Mouse (Mus musculus): ENCODE measurements around the gene Usp46. TPM values are rescaled to one million over a fixed set of nuclear protein-coding genes. Genes with fewer than 3 reads are reported as not detected.

Gene Usp46
- total and polyA plus RNA-seq, 3 experiments: 14.5 to 23.6 TPM; not detected in 1

GRCm38 (mm10) chr5:74068714-74069321 is 587 bp upstream of the Usp46 start:
- peaks cover 8 to 26% of the 10 kb centered on the region in 2 experiments for H3K4me1 ChIP-seq (ENCODE audit: control insufficient read depth in 1 of 2, insufficient read depth in 2 of 2, low read length in 2 of 2)
- DNase-seq (ENCODE audit: low read depth, low spot score): peak; percentile 85
- no peak for TF ChIP-seq BHLHE40 (IDR thresholded peaks at IDR 0.05; ENCODE audit: borderline replicate concordance, low read depth, low read length)
- TF ChIP-seq SIN3A (IDR thresholded peaks at IDR 0.05; ENCODE audit: low read length): peak; percentile 36; the same call in 1 of the 2 replicates
- TF ChIP-seq NELFE (IDR thresholded peaks at IDR 0.05; ENCODE audit: low read depth, low read length): no peak; the same call in 1 of the 2 replicates
- TF ChIP-seq ZNF384 (IDR thresholded peaks at IDR 0.05; ENCODE audit: low read depth, low read length): no peak
- no peak for TF ChIP-seq CHD1 (IDR thresholded peaks at IDR 0.05; ENCODE audit: low read depth, low read length)
- TF ChIP-seq POLR2A (IDR thresholded peaks at IDR 0.05; ENCODE audit: control insufficient read depth in 1 of 2, insufficient read depth in 1 of 2, low read depth in 1 of 2, low read length in 2 of 2, poor library complexity in 1 of 2): peak in 1 of 2 experiments; percentile 46; a peak in 1 of 4 replicates
- 0 out of 2 replicates have a peak, but pooled peaks have one; percentile 22 for TF ChIP-seq ETS1 (IDR thresholded peaks at IDR 0.05; ENCODE audit: low read depth, low read length)
- TF ChIP-seq ZKSCAN1 (IDR thresholded peaks at IDR 0.05; ENCODE audit: low read depth, low read length): no peak
- no peak for TF ChIP-seq NRF1 (IDR thresholded peaks at IDR 0.05; ENCODE audit: insufficient read depth, low read depth, low read length, poor library complexity, severe bottlenecking)
- TF ChIP-seq USF1 (IDR thresholded peaks at IDR 0.05; ENCODE audit: low read depth, low read length): no peak
- no peak for TF ChIP-seq GATA1 (IDR thresholded peaks at IDR 0.05; ENCODE audit: low read depth, low read length)
- TF ChIP-seq UBTF (IDR thresholded peaks at IDR 0.05; ENCODE audit: borderline replicate concordance, insufficient read depth, low read depth, low read length): no peak
- TF ChIP-seq E2F4 (IDR thresholded peaks at IDR 0.05; ENCODE audit: borderline replicate concordance, low read depth, low read length): no peak
- TF ChIP-seq TBP (IDR thresholded peaks at IDR 0.05; ENCODE audit: low read depth, low read length): 0 out of 2 replicates have a peak, but pooled peaks have one; percentile 56
- TF ChIP-seq MXI1 (IDR thresholded peaks at IDR 0.05; ENCODE audit: low read depth, low read length): no peak; the same call in 1 of the 2 replicates
- TF ChIP-seq POLR2AphosphoS5 (IDR thresholded peaks at IDR 0.05; ENCODE audit: borderline replicate concordance, low read depth, low read length): no peak
- TF ChIP-seq TCF12 (IDR thresholded peaks at IDR 0.05; ENCODE audit: low read depth, low read length): peak; percentile 42; the same call in 1 of the 2 replicates
- TF ChIP-seq RAD21 (IDR thresholded peaks at IDR 0.05; ENCODE audit: low read depth, low read length): no peak
- TF ChIP-seq MEF2A (IDR thresholded peaks at IDR 0.05; ENCODE audit: extremely low read depth, insufficient replicate concordance, low read depth, low read length, poor library complexity, severe bottlenecking): no peak
- no peak; a peak in 1 of 4 replicates for TF ChIP-seq EP300 (IDR thresholded peaks at IDR 0.05; ENCODE audit: low read depth in 1 of 2, low read length in 2 of 2)
- TF ChIP-seq ZC3H11A (IDR thresholded peaks at IDR 0.05; ENCODE audit: low read depth, low read length): no peak
- TF ChIP-seq GABPA (IDR thresholded peaks at IDR 0.05; ENCODE audit: low read depth, low read length): no peak
- no peak for TF ChIP-seq MYB (IDR thresholded peaks at IDR 0.05; ENCODE audit: low read depth, low read length)
- TF ChIP-seq MAX (IDR thresholded peaks at IDR 0.05; ENCODE audit: low read length): no peak
- TF ChIP-seq MAFK (IDR thresholded peaks at IDR 0.05; ENCODE audit: borderline replicate concordance, low read depth, low read length): no peak
- TF ChIP-seq SMC3 (IDR thresholded peaks at IDR 0.05; ENCODE audit: low read depth, low read length): no peak
- no peak for TF ChIP-seq ELF1 (IDR thresholded peaks at IDR 0.05; ENCODE audit: low read depth, low read length)
- TF ChIP-seq ZMIZ1 (IDR thresholded peaks at IDR 0.05; ENCODE audit: low read depth, low read length): no peak
- no peak for TF ChIP-seq HCFC1 (IDR thresholded peaks at IDR 0.05; ENCODE audit: low read depth, low read length)
- TF ChIP-seq CHD2 (IDR thresholded peaks at IDR 0.05; ENCODE audit: low read length): no peak
- no peak for TF ChIP-seq USF2 (IDR thresholded peaks at IDR 0.05; ENCODE audit: borderline replicate concordance in 1 of 2, insufficient read depth in 1 of 2, low read depth in 1 of 2, low read length in 2 of 2)
- no peak for TF ChIP-seq MYC (IDR thresholded peaks at IDR 0.05; ENCODE audit: low read depth, low read length)
- no peak for TF ChIP-seq JUND (IDR thresholded peaks at IDR 0.05; ENCODE audit: low read depth, low read length)
- no peak for TF ChIP-seq KAT2A (conservative IDR thresholded peaks at IDR 0.05; ENCODE audit: low read depth, low read length)
- no peak for TF ChIP-seq POLR2AphosphoS2 (IDR thresholded peaks at IDR 0.05; ENCODE audit: low read length)
- H3K27ac ChIP-seq (ENCODE audit: control insufficient read depth, low read depth, low read length): peak overlapping the region; percentile 47
- peaks cover 15% of the 10 kb centered on the region for H3K79me2 ChIP-seq (ENCODE audit: control insufficient read depth, insufficient read depth, low read length, poor library complexity)
- no peaks in the 10 kb centered on the region for H3K27me3 ChIP-seq (ENCODE audit: control insufficient read depth in 1 of 2, insufficient read depth in 2 of 2, low read length in 2 of 2)
- peak overlapping the region; percentile 91 for H3K9ac ChIP-seq (ENCODE audit: control insufficient read depth, low read depth, low read length, poor library complexity, severe bottlenecking)
- H3K9me3 ChIP-seq (replicated peaks; ENCODE audit: insufficient read depth, low read length): no peaks in the 10 kb centered on the region
- H3K36me3 ChIP-seq (ENCODE audit: control insufficient read depth in 1 of 2, insufficient read depth in 2 of 2, low read length in 2 of 2): peaks cover 0 to 25% of the 10 kb centered on the region in 2 experiments; a peak in 2 of 4 replicates
- peak overlapping the region; percentile 66 to 96 for H3K4me3 ChIP-seq (ENCODE audit: control insufficient read depth in 1 of 2, insufficient read depth in 1 of 2, low read depth in 2 of 2, low read length in 2 of 2)

Measured in MEL (cell line).